Mouse (Mus musculus) brain, embryonic 14.5 days (tissue): Measurements from ENCODE around the gene Cgref1.

Experiments used
- CTCF ChIP-seq: fragments of 200-500 bp; IDR thresholded peaks from 2 replicates; pipeline ENCODE4 v1.5.1; 2012; ENCODE audit warnings: inconsistent platforms, mild to moderate bottlenecking, moderate library complexity, borderline replicate concordance; ENCODE audit not compliant: insufficient read depth, insufficient read length; ENCODE audit errors: extremely low read depth
- POLR2A ChIP-seq: fragments of 200-500 bp; IDR thresholded peaks from 2 replicates; pipeline ENCODE4 v1.6.1; 2012; ENCODE audit warnings: mild to moderate bottlenecking, inconsistent platforms, borderline replicate concordance; ENCODE audit not compliant: poor library complexity, insufficient read depth, insufficient read length, severe bottlenecking; ENCODE audit errors: extremely low read depth

DNA sequence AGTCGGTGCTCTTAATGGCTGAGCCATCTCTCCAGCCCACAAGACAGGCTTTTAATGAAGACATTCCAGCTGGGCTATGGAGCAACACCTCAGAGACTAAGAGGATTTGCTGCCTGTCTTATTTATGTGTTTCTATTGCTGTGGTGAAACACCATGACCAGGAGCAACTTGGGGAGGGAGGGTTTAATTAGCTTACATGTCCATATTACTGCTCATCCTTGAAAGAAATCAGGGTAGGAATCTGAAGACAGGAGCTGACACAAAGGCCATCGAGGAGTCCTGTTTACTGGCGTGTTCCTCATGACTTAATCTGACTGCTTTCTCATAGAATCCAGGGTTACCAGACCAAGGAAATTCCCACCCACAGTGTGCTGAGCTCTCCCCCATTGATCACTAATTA is 18.5 kb upstream of the Cgref1 start:
- TF ChIP-seq CTCF (no peak), POLR2A (no peak)
